Mouse (Mus musculus): ENCODE results near the gene Asb4. TPM values are rescaled to one million over a fixed set of nuclear protein-coding genes. Genes with fewer than 3 reads are reported as not detected.
A peak's percentile ranks its signal among the peaks of the same experiment; 100 is the strongest.

Asb4 gene
- total RNA-seq, 4 experiments from 2014 or later, result 0.48 to 1.3 (median 0.56) TPM

- DNase-seq (ENCODE audit: low spot score in 2 of 2), result no peak
Measured at GRCm38 (mm10) chr6:5444331-5444898, 61.2 kb downstream of the Asb4 start.

DNA sequence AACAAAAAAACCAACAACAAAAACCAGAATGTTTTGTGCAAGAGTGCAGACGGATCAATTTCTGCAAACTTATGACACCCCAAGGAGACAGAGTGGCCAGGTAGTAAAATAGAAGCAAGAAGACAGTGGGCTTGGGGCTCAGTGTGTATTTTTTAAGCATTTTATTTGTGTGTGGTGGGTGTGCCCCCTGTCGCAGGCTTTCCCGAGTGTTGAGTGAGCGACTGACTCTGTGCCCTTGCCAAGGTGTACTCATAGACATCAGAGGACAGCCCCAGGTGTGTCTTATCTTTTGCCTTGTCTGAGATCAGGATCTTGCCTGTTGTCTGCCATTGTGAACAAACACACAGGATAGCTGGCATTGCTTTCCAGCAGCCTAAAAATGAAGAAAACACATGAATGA, 63.8 kb downstream of the Asb4 start:
- no peak for DNase-seq (ENCODE audit: low spot score in 2 of 2)

GRCm38 (mm10) chr6:5447546-5447945, 64.4 kb downstream of the Asb4 start:
- peak in 1 of 2 experiments; percentile 20 for DNase-seq (ENCODE audit: low spot score in 2 of 2)

DNA sequence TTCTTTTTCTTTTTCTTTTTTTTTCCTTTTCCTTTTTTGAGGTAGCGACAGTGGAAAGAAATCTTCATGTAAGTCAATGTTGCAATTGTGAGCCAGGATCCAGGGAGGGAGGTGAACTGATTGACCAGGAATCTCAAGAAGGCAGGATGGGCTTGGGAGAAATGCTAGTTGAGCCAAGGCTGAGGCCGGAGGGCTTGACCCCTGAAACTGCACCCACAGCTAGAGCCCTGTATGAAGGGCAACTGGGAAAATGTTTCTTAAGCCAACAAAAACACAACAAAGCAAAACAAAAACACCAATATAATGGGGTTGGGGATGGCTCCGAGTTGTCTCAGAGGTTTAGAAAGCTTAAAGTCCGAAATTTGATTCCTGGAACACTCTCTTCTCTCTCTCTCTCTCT, 65.2 kb downstream of the Asb4 start:
- no peak for DNase-seq (ENCODE audit: low spot score in 2 of 2)

DNA sequence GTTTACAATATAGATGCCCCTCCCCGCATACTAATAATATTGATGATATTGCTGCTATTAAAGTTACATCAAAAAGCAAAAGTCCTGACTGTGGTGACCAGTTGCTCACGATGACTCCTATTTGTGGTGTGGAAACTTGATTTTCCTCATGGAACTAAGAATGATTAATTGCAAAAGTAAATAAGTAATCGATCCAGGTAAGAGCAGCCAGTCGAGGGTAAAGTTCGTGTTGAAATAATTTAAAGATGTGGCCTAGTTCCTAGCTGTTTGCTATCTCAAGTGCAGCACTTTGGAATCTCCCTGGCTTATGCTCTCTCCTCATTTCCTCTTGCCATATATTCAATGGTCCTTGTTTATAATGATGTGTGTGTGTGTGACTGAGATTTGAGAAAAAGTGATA, 66.7 kb downstream of the Asb4 start:
- no peak for DNase-seq (ENCODE audit: low spot score in 2 of 2)

DNA sequence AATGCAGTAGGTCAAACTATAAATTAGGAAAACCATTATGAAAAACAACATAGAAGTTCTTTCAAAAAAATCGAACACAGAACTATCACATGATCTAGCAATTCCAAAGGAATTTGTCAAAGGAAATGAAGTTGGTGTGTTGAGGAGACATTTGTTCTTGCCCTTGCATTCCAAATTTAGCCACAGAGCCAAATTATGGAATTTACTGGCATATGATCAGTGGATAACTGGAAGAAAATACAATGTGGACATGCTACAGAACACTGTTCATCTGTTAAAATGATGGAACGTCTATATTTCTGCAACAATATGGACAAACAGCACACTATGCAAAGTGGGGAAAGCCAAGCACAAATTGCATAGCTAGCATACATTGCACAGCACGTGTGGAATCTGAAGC, 72.7 kb downstream of the Asb4 start:
- no peak for DNase-seq (ENCODE audit: low spot score in 2 of 2)

- no peak for DNase-seq (ENCODE audit: low spot score in 2 of 2)
Measured at GRCm38 (mm10) chr6:5470480-5471318, 87.5 kb downstream of the Asb4 start.

- DNase-seq (ENCODE audit: low spot score in 2 of 2), result no peak
Measured at GRCm38 (mm10) chr6:5472692-5473091, 89.5 kb downstream of the Asb4 start.

- no peak for DNase-seq (ENCODE audit: low spot score in 2 of 2)
Measured at GRCm38 (mm10) chr6:5474021-5474420, 90.8 kb downstream of the Asb4 start.

- no peak for DNase-seq (ENCODE audit: low spot score in 2 of 2)
Measured at GRCm38 (mm10) chr6:5481066-5481465, 97.9 kb downstream of the Asb4 start.

- no peak for DNase-seq (ENCODE audit: low spot score in 2 of 2)
Measured at GRCm38 (mm10) chr6:5482270-5482783, 99.1 kb downstream of the Asb4 start.

Other genes starting within 250 kb of the Asb4 start
- gene Pon1, start 189.4 kb upstream of the Asb4 start, total RNA-seq (2022), result not detected
- 1 to 10 TPM; 2.2 to 4.9 (median 3.9) TPM for gene Pon3, start 127.1 kb upstream of the Asb4 start, total RNA-seq (2022)
- 10 to 100 TPM; 20.8 to 24.2 (median 23.0) TPM for gene Pon2, start 84.9 kb upstream of the Asb4 start, total RNA-seq (2022)
- 10 to 100 TPM; 12.9 to 14.8 (median 14.0) TPM for gene Pdk4, start 112.9 kb downstream of the Asb4 start, total RNA-seq (2022)

Data from left cerebral cortex, adult 8-10 months (tissue).